Mouse (Mus musculus): ENCODE data around the gene Luzp1. TPM values are rescaled to one million over a fixed set of nuclear protein-coding genes. Genes with fewer than 3 reads are reported as not detected.
A peak's percentile ranks its signal among the peaks of the same experiment; 100 is the strongest.

Gene Luzp1
- total and polyA plus RNA-seq, 3 experiments: 7.5 to 13.4 TPM; not detected in 1

- H3K4me3 ChIP-seq (ENCODE audit: control insufficient read depth in 1 of 2, insufficient read depth in 1 of 2, low read depth in 2 of 2, low read length in 2 of 2): no peak overlapping the region
- H3K27me3 ChIP-seq (ENCODE audit: control insufficient read depth in 1 of 2, insufficient read depth in 2 of 2, low read length in 2 of 2): no peaks in the 10 kb centered on the region
- no peak overlapping the region for H3K9ac ChIP-seq (ENCODE audit: control insufficient read depth, low read depth, low read length, poor library complexity, severe bottlenecking)
- TF ChIP-seq MYB (IDR thresholded peaks at IDR 0.05; ENCODE audit: low read depth, low read length) (no peak), NRF1 (IDR thresholded peaks at IDR 0.05; ENCODE audit: insufficient read depth, low read depth, low read length, poor library complexity, severe bottlenecking) (no peak), ZC3H11A (IDR thresholded peaks at IDR 0.05; ENCODE audit: low read depth, low read length) (no peak), CHD1 (IDR thresholded peaks at IDR 0.05; ENCODE audit: low read depth, low read length) (no peak)
- no peaks in the 10 kb centered on the region for H3K79me2 ChIP-seq (ENCODE audit: control insufficient read depth, insufficient read depth, low read length, poor library complexity)
- H3K4me1 ChIP-seq (ENCODE audit: control insufficient read depth in 1 of 2, insufficient read depth in 2 of 2, low read length in 2 of 2): no peaks in the 10 kb centered on the region
- peaks cover 0 to 25% of the 10 kb centered on the region in 2 experiments; a peak in 3 of 4 replicates for H3K36me3 ChIP-seq (ENCODE audit: control insufficient read depth in 1 of 2, insufficient read depth in 2 of 2, low read length in 2 of 2)
- no peaks in the 10 kb centered on the region for H3K9me3 ChIP-seq (replicated peaks; ENCODE audit: insufficient read depth, low read length)
- DNase-seq (ENCODE audit: low read depth, low spot score): no peak
- no peak overlapping the region for H3K27ac ChIP-seq (ENCODE audit: control insufficient read depth, low read depth, low read length)
Measured at GRCm38 (mm10) chr4:136562755-136563154, 93.2 kb downstream of the Luzp1 start.

- H3K27ac ChIP-seq (ENCODE audit: control insufficient read depth, low read depth, low read length): no peak overlapping the region
- TF ChIP-seq CTCF (IDR thresholded peaks at IDR 0.05 in 2 of 3, conservative IDR thresholded peaks at IDR 0.05 in 1 of 3; ENCODE audit: control insufficient read depth in 1 of 3, insufficient read depth in 1 of 3, low read depth in 2 of 3, low read length in 3 of 3, poor library complexity in 1 of 3, severe bottlenecking in 1 of 3) (peak in 1 of 3 experiments; percentile 22; a peak in 1 of 6 replicates), RCOR1 (IDR thresholded peaks at IDR 0.05; ENCODE audit: low read depth, low read length) (no peak), USF2 (IDR thresholded peaks at IDR 0.05; ENCODE audit: borderline replicate concordance in 1 of 2, insufficient read depth in 1 of 2, low read depth in 1 of 2, low read length in 2 of 2) (no peak), TAL1 (IDR thresholded peaks at IDR 0.05; ENCODE audit: low read length) (no peak), NELFE (IDR thresholded peaks at IDR 0.05; ENCODE audit: low read depth, low read length) (no peak)
- DNase-seq (ENCODE audit: low read depth, low spot score): peak; percentile 32
- H3K4me3 ChIP-seq (ENCODE audit: control insufficient read depth in 1 of 2, insufficient read depth in 1 of 2, low read depth in 2 of 2, low read length in 2 of 2): no peak overlapping the region
- H3K27me3 ChIP-seq (ENCODE audit: control insufficient read depth in 1 of 2, insufficient read depth in 2 of 2, low read length in 2 of 2): no peaks in the 10 kb centered on the region
- peaks cover 0 to 30% of the 10 kb centered on the region in 2 experiments; a peak in 3 of 4 replicates for H3K36me3 ChIP-seq (ENCODE audit: control insufficient read depth in 1 of 2, insufficient read depth in 2 of 2, low read length in 2 of 2)
- H3K9ac ChIP-seq (ENCODE audit: control insufficient read depth, low read depth, low read length, poor library complexity, severe bottlenecking): no peak overlapping the region
- peaks cover 2% of the 10 kb centered on the region; the same call in 1 of the 2 replicates for H3K79me2 ChIP-seq (ENCODE audit: control insufficient read depth, insufficient read depth, low read length, poor library complexity)
- H3K9me3 ChIP-seq (replicated peaks; ENCODE audit: insufficient read depth, low read length): no peaks in the 10 kb centered on the region
- no peaks in the 10 kb centered on the region; a peak in 1 of 4 replicates for H3K4me1 ChIP-seq (ENCODE audit: control insufficient read depth in 1 of 2, insufficient read depth in 2 of 2, low read length in 2 of 2)
Measured at GRCm38 (mm10) chr4:136568629-136569028, 99.1 kb downstream of the Luzp1 start.

- peak; percentile 30 for DNase-seq (ENCODE audit: low read depth, low spot score)
- H3K27ac ChIP-seq (ENCODE audit: control insufficient read depth, low read depth, low read length): no peak overlapping the region
- no peaks in the 10 kb centered on the region; a peak in 2 of 4 replicates for H3K4me1 ChIP-seq (ENCODE audit: control insufficient read depth in 1 of 2, insufficient read depth in 2 of 2, low read length in 2 of 2)
- no peaks in the 10 kb centered on the region for H3K27me3 ChIP-seq (ENCODE audit: control insufficient read depth in 1 of 2, insufficient read depth in 2 of 2, low read length in 2 of 2)
- no peak for TF ChIP-seq MXI1 (IDR thresholded peaks at IDR 0.05; ENCODE audit: low read depth, low read length)
- TF ChIP-seq MYB (IDR thresholded peaks at IDR 0.05; ENCODE audit: low read depth, low read length): no peak
- no peak for TF ChIP-seq TAL1 (IDR thresholded peaks at IDR 0.05; ENCODE audit: low read length)
- no peak for TF ChIP-seq KAT2A (conservative IDR thresholded peaks at IDR 0.05; ENCODE audit: low read depth, low read length)
- TF ChIP-seq MAX (IDR thresholded peaks at IDR 0.05; ENCODE audit: low read length): no peak
- no peak for TF ChIP-seq ZMIZ1 (IDR thresholded peaks at IDR 0.05; ENCODE audit: low read depth, low read length)
- no peak for TF ChIP-seq USF1 (IDR thresholded peaks at IDR 0.05; ENCODE audit: low read depth, low read length)
- TF ChIP-seq ZKSCAN1 (IDR thresholded peaks at IDR 0.05; ENCODE audit: low read depth, low read length): no peak
- no peak for TF ChIP-seq CTCF (IDR thresholded peaks at IDR 0.05 in 2 of 3, conservative IDR thresholded peaks at IDR 0.05 in 1 of 3; ENCODE audit: control insufficient read depth in 1 of 3, insufficient read depth in 1 of 3, low read depth in 2 of 3, low read length in 3 of 3, poor library complexity in 1 of 3, severe bottlenecking in 1 of 3)
- TF ChIP-seq HCFC1 (IDR thresholded peaks at IDR 0.05; ENCODE audit: low read depth, low read length): no peak
- TF ChIP-seq CHD1 (IDR thresholded peaks at IDR 0.05; ENCODE audit: low read depth, low read length): no peak
- no peak for TF ChIP-seq GABPA (IDR thresholded peaks at IDR 0.05; ENCODE audit: low read depth, low read length)
- no peak for TF ChIP-seq ZC3H11A (IDR thresholded peaks at IDR 0.05; ENCODE audit: low read depth, low read length)
- H3K9ac ChIP-seq (ENCODE audit: control insufficient read depth, low read depth, low read length, poor library complexity, severe bottlenecking): no peak overlapping the region
- peaks cover 3% of the 10 kb centered on the region; the same call in 1 of the 2 replicates for H3K79me2 ChIP-seq (ENCODE audit: control insufficient read depth, insufficient read depth, low read length, poor library complexity)
- no peaks in the 10 kb centered on the region for H3K9me3 ChIP-seq (replicated peaks; ENCODE audit: insufficient read depth, low read length)
- H3K4me3 ChIP-seq (ENCODE audit: control insufficient read depth in 1 of 2, insufficient read depth in 1 of 2, low read depth in 2 of 2, low read length in 2 of 2): no peak overlapping the region
- peaks cover 4 to 26% of the 10 kb centered on the region in 2 experiments for H3K36me3 ChIP-seq (ENCODE audit: control insufficient read depth in 1 of 2, insufficient read depth in 2 of 2, low read length in 2 of 2)
Measured at GRCm38 (mm10) chr4:136569998-136570397, 100.4 kb downstream of the Luzp1 start.

Data from MEL (cell line).